Mouse (Mus musculus): ENCODE measurements around the gene Srf. TPM values are rescaled to one million over a fixed set of nuclear protein-coding genes. Genes with fewer than 3 reads are reported as not detected.

The Srf gene
- total RNA-seq, 2 experiments from 2014 or later: 82.4 to 89.3 TPM

DNA sequence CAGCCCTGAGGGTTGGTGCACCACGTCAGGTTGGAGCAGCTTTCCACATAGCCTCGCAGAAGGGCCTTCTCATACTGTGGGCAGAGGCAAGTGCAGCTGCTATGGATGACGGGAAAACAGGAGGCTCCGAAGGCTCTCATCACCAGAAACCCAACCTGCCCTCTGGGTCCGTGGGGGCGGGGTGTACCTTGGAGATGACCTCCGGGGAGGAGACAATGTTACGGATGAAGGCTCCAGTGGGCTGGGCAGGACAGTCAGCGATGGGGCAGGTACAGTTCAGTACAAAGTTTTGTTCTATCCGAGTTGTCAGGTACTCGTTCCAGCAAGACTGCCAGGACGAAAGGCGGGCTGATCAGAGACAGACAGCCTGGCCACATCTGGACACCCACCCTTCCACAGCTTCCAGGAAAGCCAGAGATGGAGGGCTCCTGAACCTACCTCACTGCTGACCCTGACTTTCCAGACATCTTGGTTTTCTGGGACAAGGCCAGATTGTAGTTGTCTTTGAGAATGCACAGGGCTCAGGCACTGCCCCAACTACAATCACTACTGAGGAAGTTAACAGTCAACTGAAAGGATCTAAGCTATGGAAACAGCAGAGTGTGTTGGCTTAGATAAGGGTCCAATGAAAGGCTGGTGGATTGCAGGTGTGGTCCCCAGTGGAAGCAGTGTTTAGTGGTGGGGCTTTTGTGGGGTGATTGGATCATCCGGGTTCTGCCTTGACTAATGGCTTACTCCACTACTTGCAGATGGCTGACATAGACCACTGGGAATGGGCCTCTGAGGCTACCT, 51.9 kb downstream of the Srf start:
- intact Hi-C loops (cut with DNase I): no loop called here
- H3K4me3 ChIP-seq: no peak overlapping the region
- no peak overlapping the region for H3K27ac ChIP-seq
- DNase-seq: no peak
- TF ChIP-seq CTCF (IDR thresholded peaks at IDR 0.05): no peak

DNA sequence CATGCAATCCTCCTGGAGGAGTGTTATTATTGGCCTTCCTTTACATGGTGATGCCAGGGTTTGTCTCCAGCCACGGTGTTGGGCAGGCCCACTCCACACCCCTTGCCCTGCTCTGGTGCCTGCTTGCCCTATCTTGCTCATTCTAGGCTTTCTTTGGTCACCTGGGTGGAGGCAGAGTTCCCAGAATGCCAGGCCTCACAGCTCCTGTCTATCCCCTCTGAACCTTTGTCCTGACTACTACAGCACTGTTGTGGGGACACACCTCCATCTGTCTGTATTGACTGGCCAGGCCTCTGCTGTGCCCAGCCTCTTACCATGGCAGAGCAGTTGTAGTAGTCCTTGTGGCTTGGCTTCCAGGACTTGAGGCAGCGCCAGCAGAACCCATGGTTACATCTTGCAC, 53.2 kb downstream of the Srf start:
- Histone ChIP-seq H3K4me3 (no peak overlapping the region), H3K27ac (no peak overlapping the region)
- no peak for DNase-seq
- intact Hi-C loops (cut with DNase I): no loop called here
- no peak for TF ChIP-seq CTCF (IDR thresholded peaks at IDR 0.05)

Small RNA genes lying within 50 kb of the gene (microRNA-seq; reads per million reads assigned to microRNA genes)
- gene Mir6976: not detected

Other genes starting within 250 kb of the Srf start
- gene Abcc10, start 227.8 kb downstream of the Srf start, total RNA-seq (2021): 1 to 10 TPM; 2.4 to 2.9 TPM
- 10 to 100 TPM; 14.1 to 17.4 TPM for gene Zfp318, start 172.4 kb downstream of the Srf start, total RNA-seq (2021)
- gene Crip3, start 127.2 kb downstream of the Srf start, total RNA-seq (2021): under 1 TPM; 0.33 to 0.66 TPM
- gene Slc22a7, start 117.7 kb downstream of the Srf start, total RNA-seq (2021): not detected
- under 1 TPM; 0.08 to 0.22 TPM for gene Ttbk1, start 68.5 kb downstream of the Srf start, total RNA-seq (2021)
- gene Dnph1, start 59.5 kb downstream of the Srf start, total RNA-seq (2021): 1 to 10 TPM; 5.2 to 5.7 TPM
- gene Cul9, start 9.8 kb downstream of the Srf start, total RNA-seq (2021): 10 to 100 TPM; 13.8 to 15.5 TPM
- under 1 TPM; 0.28 to 0.78 TPM for gene Ptk7, start 73.3 kb upstream of the Srf start, total RNA-seq (2021)
- gene Klc4, start 89.8 kb upstream of the Srf start, total RNA-seq (2021): 10 to 100 TPM; 10.9 to 13.1 TPM
- gene Mrpl2, start 90.1 kb upstream of the Srf start, total RNA-seq (2021): 100 to 1,000 TPM in 1 of 2 experiments, 10 to 100 TPM in 1; 82.7 to 120 TPM
- 1 to 10 TPM; 2.9 to 5.6 TPM for gene Cul7, start 94.2 kb upstream of the Srf start, total RNA-seq (2021)
- 10 to 100 TPM in 1 of 2 experiments, 1 to 10 TPM in 1; 7.9 to 12.6 TPM for gene Rrp36, start 118.2 kb upstream of the Srf start, total RNA-seq (2021)
- 10 to 100 TPM; 34.6 to 49.1 TPM for gene Mea1, start 122.6 kb upstream of the Srf start, total RNA-seq (2021)
- 100 to 1,000 TPM in 1 of 2 experiments, 10 to 100 TPM in 1; 83.0 to 108 TPM for gene Klhdc3, start 124.7 kb upstream of the Srf start, total RNA-seq (2021)
- gene Ppp2r5d, start 148.9 kb upstream of the Srf start, total RNA-seq (2021): 10 to 100 TPM; 30.0 to 33.1 TPM
- gene Pex6, start 155.3 kb upstream of the Srf start, total RNA-seq (2021): 10 to 100 TPM; 13.4 to 21.8 TPM
- 1 to 10 TPM; 1.7 to 4.8 TPM for gene Gnmt, start 173.0 kb upstream of the Srf start, total RNA-seq (2021)
- 1 to 10 TPM; 8.3 to 9.3 TPM for gene Cnpy3, start 196.0 kb upstream of the Srf start, total RNA-seq (2021)
- gene Ptcra, start 207.5 kb upstream of the Srf start, total RNA-seq (2021): not detected
- 10 to 100 TPM; 31.3 to 33.2 TPM for gene 2310039H08Rik, start 216.5 kb upstream of the Srf start, total RNA-seq (2021)
- gene Rpl7l1, start 226.5 kb upstream of the Srf start, total RNA-seq (2021): 10 to 100 TPM; 34.9 to 55.9 TPM

Data from gastrocnemius, adult 2 months (tissue).